Mouse (Mus musculus) testis, adult 10 weeks (tissue): ENCODE results near the gene Slc26a9. TPM values are rescaled to one million over a fixed set of nuclear protein-coding genes. Genes with fewer than 3 reads are reported as not detected.

ENCODE experiments used
- polyA plus RNA-seq: library from polyadenylated mRNA; stranded (reverse); fragments of 350-450 nt; fragmentation: Illumina TruSeq; extraction: RNeasy Lipid Tissue Mini Kit (QIAGEN cat#74804); gene quantifications from one replicate; pipeline ENCODE4 v1.2.3, GENCODE M21; 2014; ENCODE audit warnings: low read depth, low replicate concordance

The Slc26a9 gene
- polyA plus RNA-seq, result 0.14 TPM

GRCm38 (mm10) chr1:131743868-131744464, at the start of gene Slc26a9:
Gene Slc26a9, plus strand, starts transcription at chr1:131744022.

DNA sequence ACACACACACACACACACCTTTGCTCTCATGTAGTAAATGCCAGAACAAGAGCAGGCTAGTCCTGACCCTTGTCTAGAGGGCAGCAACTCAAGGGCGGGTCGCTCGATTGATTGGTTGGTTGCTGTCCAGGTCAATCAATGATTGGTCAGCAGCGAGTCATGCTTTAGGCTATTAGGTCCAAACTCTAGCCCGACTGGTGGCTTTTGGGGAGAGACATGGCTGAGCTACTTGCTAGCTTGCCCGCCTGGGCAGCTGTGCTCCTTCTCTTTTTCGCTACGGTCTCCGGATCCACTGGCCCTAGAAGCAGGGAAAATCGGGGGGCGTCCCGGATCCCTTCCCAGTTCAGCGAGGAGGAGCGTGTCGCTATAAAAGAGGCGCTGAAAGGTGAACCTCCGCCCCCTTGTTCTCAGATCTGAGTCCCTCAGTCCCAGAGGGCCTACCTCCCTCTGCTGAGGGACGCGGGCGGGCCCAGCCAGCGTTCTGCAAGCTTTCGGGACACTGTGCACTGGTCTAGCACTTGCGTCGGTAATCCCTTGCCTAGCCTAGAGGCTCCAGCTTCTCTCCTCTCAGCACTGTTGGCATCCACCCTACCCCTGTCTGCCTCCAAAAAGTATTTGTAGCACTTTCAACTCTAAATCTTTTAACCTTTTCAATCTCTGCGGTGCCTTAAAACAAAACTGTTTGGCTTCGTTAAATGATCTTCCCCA, 53.5 kb downstream of the Slc26a9 start, which contains the start of gene Pm20d1:
Gene Pm20d1 (plus strand): TSS at position 180 of the 708 bp plus-strand sequence.

Other genes with a start within 250 kb of the Slc26a9 start
- gene Srgap2, start 216.7 kb upstream of the Slc26a9 start, polyA plus RNA-seq, result 17.3 TPM
- 5.7 TPM for gene Fam72a, start 216.1 kb upstream of the Slc26a9 start, polyA plus RNA-seq
- not detected for gene Avpr1b, start 144.8 kb upstream of the Slc26a9 start, polyA plus RNA-seq
- 0.18 TPM for gene Ctse, start 105.7 kb upstream of the Slc26a9 start, polyA plus RNA-seq
- gene Rab7b, start 55.3 kb upstream of the Slc26a9 start, polyA plus RNA-seq, result 1.2 TPM
- gene Pm20d1, start 53.4 kb downstream of the Slc26a9 start, polyA plus RNA-seq, result 1.1 TPM
- gene Slc41a1, start 83.5 kb downstream of the Slc26a9 start, polyA plus RNA-seq, result 5.9 TPM
- 0.80 TPM for gene Rab29, start 123.2 kb downstream of the Slc26a9 start, polyA plus RNA-seq
- 28.9 TPM for gene Nucks1, start 166.5 kb downstream of the Slc26a9 start, polyA plus RNA-seq
- 1.4 TPM for gene Slc45a3, start 218.9 kb downstream of the Slc26a9 start, polyA plus RNA-seq